Mouse (Mus musculus): ENCODE data around the gene Ankrd28. TPM values are rescaled to one million over a fixed set of nuclear protein-coding genes. Genes with fewer than 3 reads are reported as not detected.
A peak's percentile ranks its signal among the peaks of the same experiment; 100 is the strongest.

Gene Ankrd28
- polyA plus RNA-seq, 1 experiment from 2014 or later, result 9.9 TPM

GRCm38 (mm10) chr14:31790797-31791196 is 39.7 kb downstream of the Ankrd28 start:
- H3K36me3 ChIP-seq, result no peaks in the 10 kb centered on the region
- H3K27me3 ChIP-seq, result no peaks in the 10 kb centered on the region
- no peaks in the 10 kb centered on the region for H3K9me3 ChIP-seq
- H3K4me3 ChIP-seq, result no peak overlapping the region
- H3K4me2 ChIP-seq (replicated peaks), result no peak overlapping the region
- H3K27ac ChIP-seq, result no peak overlapping the region
- no peak for ATAC-seq (ENCODE audit: insufficient number of reproducible peaks, insufficient read depth, low FRiP score, low TSS enrichment)
- no peak overlapping the region for H3K9ac ChIP-seq
- peaks cover 4% of the 10 kb centered on the region for H3K4me1 ChIP-seq
- WGBS, result 61% methylated on average over 1 of the region's 1 CpGs

GRCm38 (mm10) chr14:31786906-31787305 is 43.5 kb downstream of the Ankrd28 start:
- Histone ChIP-seq H3K4me2 (replicated peaks) (no peak overlapping the region), H3K36me3 (no peaks in the 10 kb centered on the region), H3K27ac (no peak overlapping the region), H3K4me3 (no peak overlapping the region), H3K4me1 (peaks cover 9% of the 10 kb centered on the region), H3K9me3 (no peaks in the 10 kb centered on the region), H3K27me3 (no peaks in the 10 kb centered on the region), H3K9ac (no peak overlapping the region)
- 35% methylated on average over 2 of the region's 2 CpGs for WGBS
- no peak for ATAC-seq (ENCODE audit: insufficient number of reproducible peaks, insufficient read depth, low FRiP score, low TSS enrichment)

- Histone ChIP-seq H3K9me3 (no peaks in the 10 kb centered on the region), H3K4me3 (no peak overlapping the region), H3K27me3 (no peaks in the 10 kb centered on the region), H3K4me1 (peaks cover 20% of the 10 kb centered on the region), H3K9ac (no peak overlapping the region), H3K27ac (no peak overlapping the region), H3K4me2 (replicated peaks) (no peak overlapping the region), H3K36me3 (no peaks in the 10 kb centered on the region)
- no peak for ATAC-seq (ENCODE audit: insufficient number of reproducible peaks, insufficient read depth, low FRiP score, low TSS enrichment)
Observed at GRCm38 (mm10) chr14:31785681-31786080, 44.8 kb downstream of the Ankrd28 start.

- H3K4me2 ChIP-seq (replicated peaks), result no peak overlapping the region
- no peaks in the 10 kb centered on the region for H3K9me3 ChIP-seq
- no peak overlapping the region for H3K27ac ChIP-seq
- no peaks in the 10 kb centered on the region for H3K27me3 ChIP-seq
- no peak overlapping the region for H3K4me3 ChIP-seq
- 88% methylated on average over 5 of the region's 5 CpGs for WGBS
- H3K36me3 ChIP-seq, result no peaks in the 10 kb centered on the region
- ATAC-seq (ENCODE audit: insufficient number of reproducible peaks, insufficient read depth, low FRiP score, low TSS enrichment), result no peak
- no peak overlapping the region for H3K9ac ChIP-seq
- peaks cover 24% of the 10 kb centered on the region for H3K4me1 ChIP-seq
Observed at GRCm38 (mm10) chr14:31784975-31785374, 45.5 kb downstream of the Ankrd28 start.

- peaks cover 22% of the 10 kb centered on the region for H3K4me1 ChIP-seq
- H3K4me3 ChIP-seq, result peak overlapping the region; percentile 24
- WGBS, result 19% methylated on average over 11 of the region's 11 CpGs
- H3K4me2 ChIP-seq (replicated peaks), result peak overlapping the region; percentile 45
- peak overlapping the region; percentile 80 for H3K27ac ChIP-seq
- ATAC-seq (ENCODE audit: insufficient number of reproducible peaks, insufficient read depth, low FRiP score, low TSS enrichment), result no peak
- no peaks in the 10 kb centered on the region for H3K36me3 ChIP-seq
- H3K27me3 ChIP-seq, result no peaks in the 10 kb centered on the region
- no peaks in the 10 kb centered on the region for H3K9me3 ChIP-seq
- H3K9ac ChIP-seq, result peak overlapping the region; percentile 42
Observed at GRCm38 (mm10) chr14:31781309-31782049, 49.0 kb downstream of the Ankrd28 start.

- H3K36me3 ChIP-seq, result no peaks in the 10 kb centered on the region
- H3K9ac ChIP-seq, result peak overlapping the region; percentile 42; the same call in 1 of the 2 replicates
- WGBS, result 26% methylated on average over 11 of the region's 11 CpGs
- peaks cover 22% of the 10 kb centered on the region for H3K4me1 ChIP-seq
- no peak for ATAC-seq (ENCODE audit: insufficient number of reproducible peaks, insufficient read depth, low FRiP score, low TSS enrichment)
- no peak overlapping the region for H3K27ac ChIP-seq
- no peaks in the 10 kb centered on the region for H3K9me3 ChIP-seq
- H3K4me3 ChIP-seq, result peak overlapping the region; percentile 24; the same call in 1 of the 2 replicates
- peak overlapping the region; percentile 45 for H3K4me2 ChIP-seq (replicated peaks)
- H3K27me3 ChIP-seq, result no peaks in the 10 kb centered on the region
Observed at GRCm38 (mm10) chr14:31780412-31781233, 49.8 kb downstream of the Ankrd28 start.

GRCm38 (mm10) chr14:31773518-31773917 is 56.9 kb downstream of the Ankrd28 start:
- H3K4me2 ChIP-seq (replicated peaks), result no peak overlapping the region
- no peaks in the 10 kb centered on the region for H3K9me3 ChIP-seq
- WGBS, result 84% methylated on average over 4 of the region's 4 CpGs
- no peak overlapping the region for H3K4me3 ChIP-seq
- no peaks in the 10 kb centered on the region for H3K27me3 ChIP-seq
- ATAC-seq (ENCODE audit: insufficient number of reproducible peaks, insufficient read depth, low FRiP score, low TSS enrichment), result no peak
- no peak overlapping the region for H3K9ac ChIP-seq
- 0 out of 2 replicates have a peak, but pooled peaks cover 3% of the 10 kb centered on the region for H3K4me1 ChIP-seq
- H3K36me3 ChIP-seq, result no peaks in the 10 kb centered on the region
- no peak overlapping the region for H3K27ac ChIP-seq

- Histone ChIP-seq H3K27ac (no peak overlapping the region), H3K9ac (no peak overlapping the region), H3K4me2 (replicated peaks) (no peak overlapping the region), H3K4me1 (0 out of 2 replicates have a peak, but pooled peaks cover 3% of the 10 kb centered on the region), H3K36me3 (no peaks in the 10 kb centered on the region), H3K27me3 (no peaks in the 10 kb centered on the region), H3K9me3 (no peaks in the 10 kb centered on the region), H3K4me3 (no peak overlapping the region)
- no peak for ATAC-seq (ENCODE audit: insufficient number of reproducible peaks, insufficient read depth, low FRiP score, low TSS enrichment)
Observed at GRCm38 (mm10) chr14:31772251-31772650, 58.2 kb downstream of the Ankrd28 start.

GRCm38 (mm10) chr14:31768531-31768930 is 61.9 kb downstream of the Ankrd28 start:
- WGBS, result 88% methylated on average over 3 of the region's 3 CpGs
- Histone ChIP-seq H3K9ac (no peak overlapping the region), H3K4me2 (replicated peaks) (no peak overlapping the region), H3K36me3 (no peaks in the 10 kb centered on the region), H3K4me3 (no peak overlapping the region), H3K27me3 (no peaks in the 10 kb centered on the region), H3K4me1 (0 out of 2 replicates have a peak, but pooled peaks cover 3% of the 10 kb centered on the region), H3K27ac (no peak overlapping the region), H3K9me3 (no peaks in the 10 kb centered on the region)
- no peak for ATAC-seq (ENCODE audit: insufficient number of reproducible peaks, insufficient read depth, low FRiP score, low TSS enrichment)

- Histone ChIP-seq H3K4me3 (no peak overlapping the region), H3K9ac (no peak overlapping the region), H3K27me3 (no peaks in the 10 kb centered on the region), H3K9me3 (no peaks in the 10 kb centered on the region), H3K4me1 (no peaks in the 10 kb centered on the region), H3K27ac (no peak overlapping the region), H3K36me3 (peaks cover 4% of the 10 kb centered on the region; the same call in 1 of the 2 replicates), H3K4me2 (replicated peaks) (no peak overlapping the region)
- ATAC-seq (ENCODE audit: insufficient number of reproducible peaks, insufficient read depth, low FRiP score, low TSS enrichment), result no peak
- 85% methylated on average over 2 of the region's 2 CpGs for WGBS
Observed at GRCm38 (mm10) chr14:31764083-31764482, 66.4 kb downstream of the Ankrd28 start.

GRCm38 (mm10) chr14:31761727-31762126 is 68.7 kb downstream of the Ankrd28 start:
- Histone ChIP-seq H3K9me3 (no peaks in the 10 kb centered on the region), H3K36me3 (peaks cover 4% of the 10 kb centered on the region; the same call in 1 of the 2 replicates), H3K9ac (no peak overlapping the region), H3K27ac (no peak overlapping the region), H3K27me3 (no peaks in the 10 kb centered on the region), H3K4me2 (replicated peaks) (no peak overlapping the region), H3K4me3 (no peak overlapping the region), H3K4me1 (no peaks in the 10 kb centered on the region)
- ATAC-seq (ENCODE audit: insufficient number of reproducible peaks, insufficient read depth, low FRiP score, low TSS enrichment), result no peak
- WGBS, result 92% methylated on average over 7 of the region's 7 CpGs

- WGBS, result 95% methylated on average over 2 of the region's 2 CpGs
- H3K36me3 ChIP-seq, result peaks cover 14% of the 10 kb centered on the region
- H3K4me1 ChIP-seq, result no peaks in the 10 kb centered on the region
Observed at GRCm38 (mm10) chr14:31759195-31759594, 71.3 kb downstream of the Ankrd28 start.

More at GRCm38 (mm10) chr14:31759195-31759594, 71.3 kb downstream of the Ankrd28 start:
- ATAC-seq (ENCODE audit: insufficient number of reproducible peaks, insufficient read depth, low FRiP score, low TSS enrichment), result no peak
- no peak overlapping the region for H3K4me2 ChIP-seq (replicated peaks)
- H3K4me3 ChIP-seq, result no peak overlapping the region
- H3K27ac ChIP-seq, result no peak overlapping the region
- H3K9me3 ChIP-seq, result no peaks in the 10 kb centered on the region
- H3K9ac ChIP-seq, result no peak overlapping the region
- no peaks in the 10 kb centered on the region for H3K27me3 ChIP-seq
